Mouse (Mus musculus) MEL (cell line): Measurements from ENCODE around the gene Prap1. TPM values are rescaled to one million over a fixed set of nuclear protein-coding genes. Genes with fewer than 3 reads are reported as not detected.

Experiments
- DNase-seq: peaks from one replicate; pipeline ENCODE4 v3.0.0; 2011; ENCODE audit warnings: low read depth, low spot score
- H3K27ac ChIP-seq: 2 replicates; pipeline ENCODE4 v1.5.1; 2012; ENCODE audit warnings: low read depth, mild to moderate bottlenecking, control low read depth, low read length, moderate library complexity; ENCODE audit not compliant: control insufficient read depth
- H3K27me3 ChIP-seq, 2 experiments: fragments of 150-350 bp in 1 of 2; sonication (generic) in 1 of 2; 2 replicates each; pipeline ENCODE4 v1.6.1; 2012; ENCODE audit warnings: low read length in 2 of 2, mild to moderate bottlenecking in 2 of 2, improper control_type of control experiment in 1 of 2, moderate library complexity in 1 of 2; ENCODE audit not compliant: insufficient read depth in 2 of 2, control insufficient read depth in 1 of 2
- H3K36me3 ChIP-seq, 2 experiments: 2 replicates each; pipeline ENCODE4 v1.6.1; 2012 to 2014; ENCODE audit warnings: low read length in 2 of 2, improper control_type of control experiment in 1 of 2, inconsistent platforms in 1 of 2, mild to moderate bottlenecking in 1 of 2; ENCODE audit not compliant: insufficient read depth in 2 of 2, control insufficient read depth in 1 of 2
- H3K4me1 ChIP-seq, 2 experiments: fragments of 150-350 bp in 1 of 2; sonication (generic) in 1 of 2; 2 replicates each; pipeline ENCODE4 v1.6.1; 2012; ENCODE audit warnings: low read length in 2 of 2, improper control_type of control experiment in 1 of 2, mild to moderate bottlenecking in 1 of 2; ENCODE audit not compliant: insufficient read depth in 2 of 2, control insufficient read depth in 1 of 2
- H3K4me3 ChIP-seq, 2 experiments: fragments of 150-350 bp in 1 of 2; sonication (generic) in 1 of 2; 2 replicates each; pipeline ENCODE4 v1.5.1; 2012; ENCODE audit warnings: low read depth in 2 of 2, low read length in 2 of 2, mild to moderate bottlenecking in 2 of 2, moderate library complexity in 2 of 2, control low read depth in 1 of 2, improper control_type of control experiment in 1 of 2; ENCODE audit not compliant: control insufficient read depth in 1 of 2, insufficient read depth in 1 of 2
- H3K79me2 ChIP-seq: 2 replicates; pipeline ENCODE4 v1.6.1; 2012; ENCODE audit warnings: mild to moderate bottlenecking, low read length, moderate library complexity; ENCODE audit not compliant: control insufficient read depth, poor library complexity, insufficient read depth
- H3K9ac ChIP-seq: 2 replicates; pipeline ENCODE4 v1.6.1; 2012; ENCODE audit warnings: low read depth, mild to moderate bottlenecking, control low read depth, low read length, moderate library complexity; ENCODE audit not compliant: control insufficient read depth, poor library complexity, severe bottlenecking
- H3K9me3 ChIP-seq: fragments of 150-350 bp; sonication (generic); replicated peaks from 2 replicates; pipeline ENCODE4 v1.6.1; 2012; ENCODE audit warnings: mild to moderate bottlenecking, low read length, improper control_type of control experiment, moderate library complexity; ENCODE audit not compliant: insufficient read depth
- CHD2 ChIP-seq: IDR thresholded peaks from 2 replicates; pipeline ENCODE4 v1.6.1; 2011; ENCODE audit warnings: low read length, improper control_type of control experiment
- EP300 ChIP-seq, 2 experiments: IDR thresholded peaks; 2 replicates each; pipeline ENCODE4 v1.6.1; 2011; ENCODE audit warnings: improper control_type of control experiment in 2 of 2, low read length in 2 of 2, low read depth in 1 of 2, mild to moderate bottlenecking in 1 of 2
- GABPA ChIP-seq: IDR thresholded peaks from 2 replicates; pipeline ENCODE4 v1.6.1; 2012; ENCODE audit warnings: low read depth, mild to moderate bottlenecking, inconsistent platforms, low read length, improper control_type of control experiment, moderate library complexity
- KAT2A ChIP-seq: conservative IDR thresholded peaks from 2 replicates; pipeline ENCODE4 v1.6.1; 2012; ENCODE audit warnings: low read depth, low read length, improper control_type of control experiment, inconsistent platforms
- MAFK ChIP-seq: IDR thresholded peaks from 2 replicates; pipeline ENCODE4 v1.6.1; 2011; ENCODE audit warnings: low read depth, mild to moderate bottlenecking, low read length, improper control_type of control experiment, borderline replicate concordance
- MAZ ChIP-seq: IDR thresholded peaks from 2 replicates; pipeline ENCODE4 v1.6.1; 2012; ENCODE audit warnings: low read depth, mild to moderate bottlenecking, inconsistent platforms, low read length, improper control_type of control experiment
- MEF2A ChIP-seq: IDR thresholded peaks from 2 replicates; pipeline ENCODE4 v1.6.1; 2014; ENCODE audit warnings: low read depth, mild to moderate bottlenecking, inconsistent platforms, low read length, improper control_type of control experiment; ENCODE audit not compliant: poor library complexity, insufficient replicate concordance, severe bottlenecking; ENCODE audit errors: extremely low read depth
- MYC ChIP-seq: IDR thresholded peaks from 2 replicates; pipeline ENCODE4 v1.6.1; 2011; ENCODE audit warnings: low read depth, mild to moderate bottlenecking, low read length, improper control_type of control experiment, moderate library complexity
- NELFE ChIP-seq: IDR thresholded peaks from 2 replicates; pipeline ENCODE4 v1.6.1; 2011; ENCODE audit warnings: low read depth, low read length, improper control_type of control experiment
- POLR2A ChIP-seq, 2 experiments: IDR thresholded peaks; 2 replicates each; pipeline ENCODE4 v1.6.1; 2011 to 2012; ENCODE audit warnings: low read length in 2 of 2, mild to moderate bottlenecking in 2 of 2, control low read depth in 1 of 2, improper control_type of control experiment in 1 of 2, low read depth in 1 of 2, moderate library complexity in 1 of 2; ENCODE audit not compliant: control insufficient read depth in 1 of 2, insufficient read depth in 1 of 2, poor library complexity in 1 of 2
- RAD21 ChIP-seq: IDR thresholded peaks from 2 replicates; pipeline ENCODE4 v1.6.1; 2011; ENCODE audit warnings: mild to moderate bottlenecking, low read depth, low read length, improper control_type of control experiment
- SIN3A ChIP-seq: IDR thresholded peaks from 2 replicates; pipeline ENCODE4 v1.6.1; 2012; ENCODE audit warnings: low read length, improper control_type of control experiment, inconsistent platforms
- SMC3 ChIP-seq: IDR thresholded peaks from 2 replicates; pipeline ENCODE4 v1.6.1; 2011; ENCODE audit warnings: low read depth, low read length, improper control_type of control experiment
- TAL1 ChIP-seq: IDR thresholded peaks from 2 replicates; pipeline ENCODE4 v1.6.1; 2012; ENCODE audit warnings: mild to moderate bottlenecking, inconsistent platforms, low read length, moderate library complexity, mixed read lengths
- TCF12 ChIP-seq: IDR thresholded peaks from 2 replicates; pipeline ENCODE4 v1.6.1; 2014; ENCODE audit warnings: low read depth, mild to moderate bottlenecking, inconsistent platforms, low read length, improper control_type of control experiment, moderate library complexity
- UBTF ChIP-seq: IDR thresholded peaks from 2 replicates; pipeline ENCODE4 v1.6.1; 2012; ENCODE audit warnings: low read depth, mild to moderate bottlenecking, inconsistent platforms, low read length, improper control_type of control experiment, moderate library complexity, borderline replicate concordance; ENCODE audit not compliant: insufficient read depth
- USF1 ChIP-seq: IDR thresholded peaks from 2 replicates; pipeline ENCODE4 v1.6.1; 2014; ENCODE audit warnings: low read depth, mild to moderate bottlenecking, inconsistent platforms, low read length, improper control_type of control experiment, moderate library complexity
- USF2 ChIP-seq, 2 experiments: IDR thresholded peaks; 2 replicates each; pipeline ENCODE4 v1.6.1; 2011 to 2012; ENCODE audit warnings: improper control_type of control experiment in 2 of 2, low read length in 2 of 2, borderline replicate concordance in 1 of 2, inconsistent platforms in 1 of 2, low read depth in 1 of 2, mild to moderate bottlenecking in 1 of 2; ENCODE audit not compliant: insufficient read depth in 1 of 2
- ZC3H11A ChIP-seq: IDR thresholded peaks from 2 replicates; pipeline ENCODE4 v1.6.1; 2012; ENCODE audit warnings: low read depth, mild to moderate bottlenecking, inconsistent platforms, low read length, improper control_type of control experiment
- ZKSCAN1 ChIP-seq: IDR thresholded peaks from 2 replicates; pipeline ENCODE4 v1.6.1; 2012; ENCODE audit warnings: low read depth, mild to moderate bottlenecking, inconsistent platforms, low read length, improper control_type of control experiment, moderate library complexity
- ZMIZ1 ChIP-seq: IDR thresholded peaks from 2 replicates; pipeline ENCODE4 v1.6.1; 2012; ENCODE audit warnings: low read depth, mild to moderate bottlenecking, inconsistent platforms, low read length, improper control_type of control experiment, moderate library complexity
- polyA plus RNA-seq, 2 experiments: library from polyadenylated mRNA; stranded (reverse) in 1 of 2; unstranded in 1 of 2; fragments of >175 nt in 1 of 2; fragments of >200 nt in 1 of 2; gene quantifications; 2 replicates each; pipeline versions ENCODE4 v1.2.1 to v1.2.4; 2012; ENCODE audit warnings: low replicate concordance in 2 of 2, low read depth in 1 of 2; ENCODE audit not compliant: insufficient read length in 2 of 2, insufficient read depth in 1 of 2, missing spikeins in 1 of 2
- total RNA-seq: library from RNA; depleted of rRNA; stranded (reverse); fragments of 300-350 nt; gene quantifications from 2 replicates; pipeline ENCODE4 v1.2.3, GENCODE M21; 2012

The Prap1 gene
- total and polyA plus RNA-seq, 3 experiments: not detected

DNA sequence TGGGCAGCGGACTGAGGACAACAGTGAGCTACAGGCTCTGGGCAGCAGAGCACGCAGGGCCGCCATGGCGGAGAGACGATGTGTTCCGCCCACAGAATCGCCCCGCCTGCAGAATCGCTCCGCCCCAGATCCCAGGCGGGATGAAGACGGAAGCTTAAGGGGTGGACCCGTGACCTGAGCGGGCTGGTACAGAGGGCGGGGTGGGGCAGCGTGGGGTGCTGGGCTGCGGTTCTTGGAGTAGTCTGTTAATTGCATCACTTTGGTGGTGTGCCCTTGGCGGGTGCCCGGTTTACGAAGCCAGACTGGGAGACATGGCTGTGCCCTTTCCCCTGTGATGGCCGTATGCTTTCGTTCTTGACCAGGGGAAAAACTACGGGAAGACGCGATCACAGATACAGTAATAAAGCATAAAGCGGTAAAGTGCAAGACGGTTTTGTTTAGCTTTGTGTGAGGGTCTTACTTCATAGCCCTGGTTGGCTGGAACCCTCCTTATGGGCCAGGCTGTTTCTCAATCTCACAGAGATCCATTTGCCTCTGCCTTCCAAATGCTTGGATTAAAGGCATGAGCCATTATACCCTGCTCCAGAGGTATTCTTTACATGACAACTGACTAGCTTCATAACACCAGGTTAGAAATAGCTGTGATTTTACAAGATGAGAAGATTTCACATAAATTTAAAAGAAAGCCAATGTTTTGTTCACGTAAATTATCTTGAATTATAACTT is 23.3 kb downstream of the Prap1 start, which contains the start of gene Echs1 (continued):
- TF ChIP-seq ZMIZ1: 0 out of 2 replicates have a peak, but pooled peaks have one; percentile 6

DNA sequence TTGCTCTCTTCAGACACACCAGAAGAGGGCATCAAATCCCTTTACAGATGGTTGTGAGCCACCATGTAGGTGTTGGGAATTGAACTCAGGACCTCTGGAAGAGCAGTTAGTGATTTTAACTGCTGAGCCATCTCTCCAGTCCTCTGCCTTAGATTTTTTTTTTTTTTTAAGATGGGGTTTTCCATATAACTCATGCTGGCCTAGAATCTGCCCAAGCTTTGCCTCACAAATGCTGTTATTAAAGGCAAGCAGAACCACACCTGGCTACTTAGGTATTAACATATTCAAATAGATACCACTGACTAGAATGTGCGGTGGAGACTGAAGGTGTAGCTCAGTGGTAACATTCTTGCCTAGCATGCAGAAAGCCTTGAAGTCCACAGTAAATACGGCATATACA is 27.3 kb downstream of the Prap1 start:
- TF ChIP-seq SMC3 (no peak), UBTF (no peak), USF1 (no peak), NELFE (no peak), CHD2 (no peak), EP300 (IDR thresholded peaks at IDR 0.05; ENCODE audit: low read depth in 1 of 2, low read length in 2 of 2) (no peak), USF2 (IDR thresholded peaks at IDR 0.05; ENCODE audit: borderline replicate concordance in 1 of 2, insufficient read depth in 1 of 2, low read depth in 1 of 2, low read length in 2 of 2) (no peak), SIN3A (no peak), RAD21 (no peak), GABPA (no peak), KAT2A (no peak), MEF2A (no peak), ZKSCAN1 (no peak), POLR2A (IDR thresholded peaks at IDR 0.05; ENCODE audit: control insufficient read depth in 1 of 2, insufficient read depth in 1 of 2, low read depth in 1 of 2, low read length in 2 of 2, poor library complexity in 1 of 2) (no peak), MAZ (no peak), TCF12 (no peak), MAFK (no peak), MYC (no peak), TAL1 (no peak), ZC3H11A (no peak)
- DNase-seq: no peak
- no peaks in the 10 kb centered on the region for H3K9me3 ChIP-seq
- no peak overlapping the region for H3K9ac ChIP-seq
- H3K4me3 ChIP-seq: no peak overlapping the region
- H3K36me3 ChIP-seq: peaks cover 0 to 2% of the 10 kb centered on the region in 2 experiments; a peak in 2 of 4 replicates
- H3K79me2 ChIP-seq: peaks cover 3% of the 10 kb centered on the region
- H3K4me1 ChIP-seq: peaks cover 5% of the 10 kb centered on the region in 2 experiments; a peak in 3 of 4 replicates
- no peaks in the 10 kb centered on the region for H3K27me3 ChIP-seq
- no peak overlapping the region for H3K27ac ChIP-seq
